Mouse (Mus musculus) liver, adult 2 months (tissue): ENCODE data around the gene Vwa8.

Experiments
- CTCF ChIP-seq: fragments of 200-500 bp; IDR thresholded peaks from 2 replicates; pipeline ENCODE4 v1.5.1; 2011; ENCODE audit warnings: low read depth, low read length, control low read depth
- POLR2A ChIP-seq: fragments of 200-500 bp; IDR thresholded peaks from 2 replicates; pipeline ENCODE4 v1.6.1; 2011; ENCODE audit warnings: low read length, control low read depth; ENCODE audit not compliant: insufficient read depth; ENCODE audit errors: extremely low read depth

- TF ChIP-seq POLR2A, result no peak
- TF ChIP-seq CTCF, result no peak
Observed at GRCm38 (mm10) chr14:79200892-79201285, 352.0 kb downstream of the Vwa8 start.
